Mouse (Mus musculus): ENCODE results near the gene Poc5. TPM values are rescaled to one million over a fixed set of nuclear protein-coding genes. Genes with fewer than 3 reads are reported as not detected.

Poc5 gene
- 20.4 and 22.7 TPM in 2 replicates for polyA plus RNA-seq (2012; rRNA removed)

- H3K27ac ChIP-seq (ENCODE audit: insufficient read depth, low read length) = 0 out of 2 replicates have a peak within 1 kb of the TSS, but pooled peaks have one; percentile 26
- no peaks in the 10 kb centered on the region for H3K27me3 ChIP-seq (ENCODE audit: control insufficient read depth, insufficient read depth, low read length)
- under 1% methylated on average over 44 of the region's 44 CpGs for WGBS
- TF ChIP-seq POLR2A (IDR thresholded peaks at IDR 0.05; ENCODE audit: borderline replicate concordance, insufficient read depth, low read length) (peak; percentile 64; the same call in 1 of the 2 replicates), CTCF (IDR thresholded peaks at IDR 0.05; ENCODE audit: borderline replicate concordance, insufficient read depth, low read depth, low read length) (no peak)
- DNase-seq = peak; percentile 99 to 100
- H3K4me3 ChIP-seq (replicated peaks; ENCODE audit: insufficient read depth, low read depth, low read length) = peak within 1 kb of the TSS; percentile 87
- no peaks in the 10 kb centered on the region; the same call in 1 of the 2 replicates for H3K4me1 ChIP-seq (ENCODE audit: control insufficient read depth, insufficient read depth, low read length)
Observed at GRCm38 (mm10) chr13:96388042-96388888, at the start of gene Poc5. TSS of gene Poc5 (plus strand) at chr13:96388294.

GRCm38 (mm10) chr13:96341461-96341860 is 46.6 kb upstream of the Poc5 start:
- WGBS = 57% methylated on average over 3 of the region's 3 CpGs
- DNase-seq = no peak
- Histone ChIP-seq H3K27ac (ENCODE audit: insufficient read depth, low read length) (no peak overlapping the region), H3K4me1 (ENCODE audit: control insufficient read depth, insufficient read depth, low read length) (no peaks in the 10 kb centered on the region), H3K4me3 (replicated peaks; ENCODE audit: insufficient read depth, low read depth, low read length) (no peak overlapping the region), H3K27me3 (ENCODE audit: control insufficient read depth, insufficient read depth, low read length) (no peaks in the 10 kb centered on the region)
- TF ChIP-seq POLR2A (IDR thresholded peaks at IDR 0.05; ENCODE audit: borderline replicate concordance, insufficient read depth, low read length) (no peak), CTCF (IDR thresholded peaks at IDR 0.05; ENCODE audit: borderline replicate concordance, insufficient read depth, low read depth, low read length) (no peak)

GRCm38 (mm10) chr13:96344778-96345177 is 43.3 kb upstream of the Poc5 start:
- WGBS = 86% methylated on average over 6 of the region's 6 CpGs
- H3K27ac ChIP-seq (ENCODE audit: insufficient read depth, low read length) = no peak overlapping the region
- DNase-seq = no peak
- H3K27me3 ChIP-seq (ENCODE audit: control insufficient read depth, insufficient read depth, low read length) = no peaks in the 10 kb centered on the region
- no peak overlapping the region for H3K4me3 ChIP-seq (replicated peaks; ENCODE audit: insufficient read depth, low read depth, low read length)
- no peaks in the 10 kb centered on the region for H3K4me1 ChIP-seq (ENCODE audit: control insufficient read depth, insufficient read depth, low read length)
- TF ChIP-seq CTCF (IDR thresholded peaks at IDR 0.05; ENCODE audit: borderline replicate concordance, insufficient read depth, low read depth, low read length) (no peak), POLR2A (IDR thresholded peaks at IDR 0.05; ENCODE audit: borderline replicate concordance, insufficient read depth, low read length) (no peak)

GRCm38 (mm10) chr13:96346581-96346980 is 41.5 kb upstream of the Poc5 start:
- Histone ChIP-seq H3K4me1 (ENCODE audit: control insufficient read depth, insufficient read depth, low read length) (no peaks in the 10 kb centered on the region), H3K27ac (ENCODE audit: insufficient read depth, low read length) (no peak overlapping the region), H3K27me3 (ENCODE audit: control insufficient read depth, insufficient read depth, low read length) (no peaks in the 10 kb centered on the region), H3K4me3 (replicated peaks; ENCODE audit: insufficient read depth, low read depth, low read length) (no peak overlapping the region)
- 38% methylated on average over 3 of the region's 3 CpGs for WGBS
- no peak for DNase-seq
- no peak for TF ChIP-seq CTCF (IDR thresholded peaks at IDR 0.05; ENCODE audit: borderline replicate concordance, insufficient read depth, low read depth, low read length)
- TF ChIP-seq POLR2A (IDR thresholded peaks at IDR 0.05; ENCODE audit: borderline replicate concordance, insufficient read depth, low read length) = no peak

GRCm38 (mm10) chr13:96350207-96350606 is 37.9 kb upstream of the Poc5 start:
- TF ChIP-seq POLR2A (IDR thresholded peaks at IDR 0.05; ENCODE audit: borderline replicate concordance, insufficient read depth, low read length) = no peak
- TF ChIP-seq CTCF (IDR thresholded peaks at IDR 0.05; ENCODE audit: borderline replicate concordance, insufficient read depth, low read depth, low read length) = no peak
- WGBS = 90% methylated on average over 6 of the region's 6 CpGs
- no peaks in the 10 kb centered on the region for H3K27me3 ChIP-seq (ENCODE audit: control insufficient read depth, insufficient read depth, low read length)
- DNase-seq = no peak
- H3K4me3 ChIP-seq (replicated peaks; ENCODE audit: insufficient read depth, low read depth, low read length) = no peak overlapping the region
- no peaks in the 10 kb centered on the region for H3K4me1 ChIP-seq (ENCODE audit: control insufficient read depth, insufficient read depth, low read length)
- H3K27ac ChIP-seq (ENCODE audit: insufficient read depth, low read length) = no peak overlapping the region

- no peak overlapping the region for H3K4me3 ChIP-seq (replicated peaks; ENCODE audit: insufficient read depth, low read depth, low read length)
- no peak for DNase-seq
- H3K27me3 ChIP-seq (ENCODE audit: control insufficient read depth, insufficient read depth, low read length) = no peaks in the 10 kb centered on the region
- TF ChIP-seq CTCF (IDR thresholded peaks at IDR 0.05; ENCODE audit: borderline replicate concordance, insufficient read depth, low read depth, low read length) = no peak
- no peak for TF ChIP-seq POLR2A (IDR thresholded peaks at IDR 0.05; ENCODE audit: borderline replicate concordance, insufficient read depth, low read length)
- no peak overlapping the region for H3K27ac ChIP-seq (ENCODE audit: insufficient read depth, low read length)
- no peaks in the 10 kb centered on the region for H3K4me1 ChIP-seq (ENCODE audit: control insufficient read depth, insufficient read depth, low read length)
- WGBS = 44% methylated on average over 12 of the region's 12 CpGs
Observed at GRCm38 (mm10) chr13:96351264-96351663, 36.8 kb upstream of the Poc5 start.

GRCm38 (mm10) chr13:96375519-96375918 is 12.6 kb upstream of the Poc5 start:
- no peak overlapping the region for H3K4me3 ChIP-seq (replicated peaks; ENCODE audit: insufficient read depth, low read depth, low read length)
- H3K27ac ChIP-seq (ENCODE audit: insufficient read depth, low read length) = no peak overlapping the region
- TF ChIP-seq CTCF (IDR thresholded peaks at IDR 0.05; ENCODE audit: borderline replicate concordance, insufficient read depth, low read depth, low read length) (peak; percentile 28; the same call in 1 of the 2 replicates), POLR2A (IDR thresholded peaks at IDR 0.05; ENCODE audit: borderline replicate concordance, insufficient read depth, low read length) (no peak)
- WGBS = 2% methylated on average over 2 of the region's 2 CpGs
- no peaks in the 10 kb centered on the region for H3K27me3 ChIP-seq (ENCODE audit: control insufficient read depth, insufficient read depth, low read length)
- DNase-seq = no peak
- no peaks in the 10 kb centered on the region for H3K4me1 ChIP-seq (ENCODE audit: control insufficient read depth, insufficient read depth, low read length)

DNA sequence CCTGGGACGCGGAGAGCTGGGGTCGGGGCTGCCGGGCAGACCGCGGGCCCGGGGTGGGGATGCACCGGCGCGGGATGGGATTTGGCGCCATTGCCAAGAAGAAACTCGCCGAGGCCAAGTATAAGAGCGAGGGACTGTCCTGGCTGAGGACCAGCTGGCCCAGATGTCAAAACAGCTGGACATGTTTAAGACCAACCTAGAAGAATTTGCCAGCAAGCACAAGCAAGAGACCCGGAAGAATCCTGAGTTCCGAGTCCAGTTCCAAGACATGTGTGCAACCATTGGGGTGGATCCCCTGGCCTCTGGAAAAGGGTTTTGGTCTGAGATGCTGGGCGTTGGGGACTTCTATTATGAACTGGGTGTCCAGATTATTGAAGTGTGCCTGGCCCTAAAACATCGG is 11.2 kb upstream of the Poc5 start:
- DNase-seq = no peak
- 66% methylated on average over 18 of the region's 18 CpGs for WGBS
- H3K27ac ChIP-seq (ENCODE audit: insufficient read depth, low read length) = no peak overlapping the region
- TF ChIP-seq POLR2A (IDR thresholded peaks at IDR 0.05; ENCODE audit: borderline replicate concordance, insufficient read depth, low read length) (no peak), CTCF (IDR thresholded peaks at IDR 0.05; ENCODE audit: borderline replicate concordance, insufficient read depth, low read depth, low read length) (no peak)
- H3K4me1 ChIP-seq (ENCODE audit: control insufficient read depth, insufficient read depth, low read length) = no peaks in the 10 kb centered on the region
- no peak overlapping the region for H3K4me3 ChIP-seq (replicated peaks; ENCODE audit: insufficient read depth, low read depth, low read length)
- H3K27me3 ChIP-seq (ENCODE audit: control insufficient read depth, insufficient read depth, low read length) = no peaks in the 10 kb centered on the region
